Mouse (Mus musculus) kidney, adult 18-20 months (tissue): ENCODE data around the gene Zmynd10.

ENCODE experiments used
- DNase-seq: peaks from one replicate; pipeline ENCODE4 v3.0.0; 2021

Gene Zmynd10

DNA sequence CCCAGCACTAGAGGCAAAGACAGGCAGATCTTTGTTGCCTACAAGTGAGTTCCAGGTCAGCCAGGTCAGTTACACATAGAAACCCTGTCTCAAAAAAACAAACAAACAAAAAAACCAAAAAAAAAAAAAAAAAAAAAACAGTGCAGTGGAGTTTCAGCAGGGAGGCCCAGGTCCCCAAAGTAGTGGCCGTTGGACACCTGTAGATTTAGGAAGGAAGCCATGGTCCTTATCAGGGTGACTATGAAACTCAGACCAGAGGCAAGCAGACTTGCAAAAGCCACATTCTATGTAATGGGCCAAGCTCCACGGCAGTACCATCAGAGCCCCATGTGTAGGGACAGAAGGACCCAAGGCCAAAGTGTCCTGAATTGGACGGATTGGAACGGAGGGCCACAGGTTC, 34.5 kb downstream of the Zmynd10 start:
- no peak for DNase-seq

DNA sequence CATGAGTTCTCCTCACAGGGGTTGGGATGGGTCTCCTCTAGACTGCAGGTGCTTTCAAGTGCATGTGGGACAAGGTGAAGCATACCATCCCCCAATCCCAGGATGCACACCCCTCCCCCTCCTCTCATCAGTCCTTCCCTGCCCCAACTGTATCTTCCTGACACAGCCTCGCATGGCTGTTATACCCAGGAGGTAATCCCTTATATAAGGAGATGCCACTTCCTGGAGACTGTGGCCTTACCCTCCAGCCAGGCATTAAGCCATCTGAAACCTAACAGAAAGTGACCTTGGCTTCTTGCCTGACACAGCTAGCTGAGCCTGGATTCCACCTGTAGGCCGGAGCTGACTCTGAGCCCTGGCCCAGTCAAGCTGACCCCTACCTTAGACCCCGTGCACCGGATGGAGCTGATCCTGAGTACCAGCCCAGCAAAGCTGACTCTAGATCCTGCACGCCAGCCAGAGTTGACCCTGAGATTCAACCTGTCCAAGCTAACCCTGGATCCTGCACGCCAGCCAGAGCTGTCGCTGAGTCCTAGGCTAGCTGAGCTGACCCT, 35.5 kb downstream of the Zmynd10 start:
- peak; percentile 39 for DNase-seq

DNA sequence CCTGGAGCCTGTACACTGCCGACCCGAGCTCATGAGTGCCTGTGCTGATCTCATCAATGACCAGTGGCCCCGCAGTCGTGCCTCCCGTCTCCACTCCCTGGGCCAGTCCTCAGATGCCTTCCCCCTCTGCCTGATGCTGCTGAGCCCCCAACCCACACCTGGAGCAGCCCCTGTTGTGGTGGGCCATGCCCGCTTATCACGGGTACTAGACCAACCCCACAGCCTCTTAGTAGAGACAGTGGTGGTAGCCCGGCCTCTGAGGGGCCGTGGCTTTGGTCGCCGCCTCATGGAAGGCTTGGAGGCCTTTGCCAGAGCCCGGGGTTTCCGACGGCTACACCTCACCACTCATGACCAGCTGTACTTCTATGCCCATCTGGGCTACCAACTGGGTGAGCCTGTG, 36.1 kb downstream of the Zmynd10 start:
- no peak for DNase-seq

DNA sequence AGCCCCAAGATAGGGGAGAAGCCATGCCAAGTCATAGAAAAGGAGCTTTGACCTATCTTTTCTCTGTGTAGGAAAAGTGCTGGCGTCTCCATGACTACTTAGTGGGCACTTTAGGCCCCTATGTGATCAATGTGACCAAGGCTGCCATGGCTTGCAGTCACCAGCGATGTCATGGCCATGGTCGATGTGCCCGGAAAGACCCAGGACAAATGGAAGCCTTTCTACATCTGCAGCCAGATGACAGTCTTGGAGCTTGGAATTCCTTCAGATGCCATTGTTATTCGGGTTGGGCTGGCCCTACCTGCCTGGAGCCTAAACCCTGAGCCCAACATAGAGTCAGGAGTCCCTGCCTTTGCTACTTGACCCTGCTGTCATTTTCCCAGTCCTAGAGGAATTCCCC, 39.4 kb downstream of the Zmynd10 start:
- DNase-seq = no peak

DNA sequence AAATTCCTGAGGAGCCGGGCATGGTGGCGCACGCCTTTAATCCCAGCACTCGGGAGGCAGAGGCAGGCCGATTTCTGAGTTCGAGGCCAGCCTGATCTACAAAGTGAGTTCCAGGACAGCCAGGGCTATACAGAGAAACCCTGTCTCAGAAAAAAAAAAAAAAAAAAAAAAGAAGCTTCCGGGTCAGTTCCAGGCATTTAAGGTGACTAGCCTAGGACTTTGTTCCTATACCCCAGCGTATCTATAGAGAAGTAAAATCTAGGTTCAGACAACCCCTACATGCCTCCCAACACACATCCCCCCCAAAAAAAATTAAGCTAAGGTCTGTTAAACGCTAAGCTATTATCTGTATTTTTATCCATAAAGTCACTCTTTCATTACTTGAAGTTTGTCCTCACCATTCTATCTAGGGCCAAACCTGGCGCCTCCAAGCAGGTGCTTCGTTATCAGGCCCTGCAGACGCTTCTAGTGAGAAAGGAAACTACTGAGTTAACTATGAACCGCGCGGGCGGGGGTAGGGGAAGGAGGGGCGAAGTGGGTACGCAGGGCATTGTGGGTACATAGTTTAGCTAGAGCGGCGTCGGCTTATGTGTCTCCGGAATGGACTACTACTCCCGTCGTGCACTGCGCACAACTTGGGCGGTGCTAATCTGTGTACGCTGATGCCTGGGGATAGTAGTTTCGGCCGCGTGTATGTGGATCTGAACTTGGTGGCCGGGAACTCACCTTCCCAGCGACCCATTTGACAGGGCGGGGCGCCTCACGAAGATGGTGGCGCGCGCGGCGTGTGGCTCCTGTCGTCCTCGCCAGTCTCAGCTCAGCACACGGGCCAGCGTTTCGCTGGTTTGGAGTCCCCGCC, 40.1 kb downstream of the Zmynd10 start, which contains the start of gene Ifrd2:
Gene Ifrd2 (plus strand): TSS at position 669 of the 859 bp plus-strand sequence.
- DNase-seq = peak; percentile 97

- DNase-seq = no peak
Measured at GRCm38 (mm10) chr9:107587833-107588639, 40.9 kb downstream of the Zmynd10 start.

DNA sequence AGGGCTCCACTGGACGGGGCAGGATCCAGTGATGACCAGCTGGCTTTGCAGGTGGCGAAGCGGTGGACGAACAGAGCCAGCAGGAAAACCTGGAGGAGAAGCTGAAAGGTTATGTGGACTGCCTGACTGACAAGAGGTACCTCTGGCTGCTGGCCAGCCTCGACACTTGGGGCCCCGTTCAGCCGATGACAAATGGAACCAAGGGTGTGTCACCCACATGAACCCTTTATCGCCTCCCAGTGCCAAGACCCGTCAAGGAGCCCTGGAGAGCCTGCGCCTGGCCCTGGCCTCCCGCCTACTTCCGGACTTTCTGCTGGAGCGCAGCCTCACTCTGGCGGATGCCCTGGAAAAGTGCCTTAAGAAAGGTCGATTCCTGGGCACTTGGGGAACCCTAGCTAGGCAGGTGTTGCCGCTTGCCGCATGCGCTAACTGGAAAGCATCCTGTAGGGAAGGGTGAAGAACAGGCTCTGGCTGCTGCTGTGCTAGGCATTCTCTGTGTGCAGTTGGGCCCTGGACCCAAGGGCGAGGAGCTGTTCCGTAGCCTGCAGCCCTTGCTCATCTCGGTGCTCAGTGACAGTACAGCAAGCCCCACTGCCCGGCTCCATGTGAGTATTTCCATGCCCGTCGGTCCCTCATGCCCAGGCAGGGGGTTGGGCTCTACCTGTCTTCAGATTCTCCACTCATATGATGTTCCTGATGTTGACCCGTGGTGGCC, 43.1 kb downstream of the Zmynd10 start:
- DNase-seq = peak; percentile 73

GRCm38 (mm10) chr9:107590773-107591060, 43.6 kb downstream of the Zmynd10 start:
- DNase-seq = no peak

- DNase-seq = peak; percentile 73
Measured at GRCm38 (mm10) chr9:107593101-107593976, 46.2 kb downstream of the Zmynd10 start.

- no peak for DNase-seq
Measured at GRCm38 (mm10) chr9:107594281-107595062, 47.4 kb downstream of the Zmynd10 start.

DNA sequence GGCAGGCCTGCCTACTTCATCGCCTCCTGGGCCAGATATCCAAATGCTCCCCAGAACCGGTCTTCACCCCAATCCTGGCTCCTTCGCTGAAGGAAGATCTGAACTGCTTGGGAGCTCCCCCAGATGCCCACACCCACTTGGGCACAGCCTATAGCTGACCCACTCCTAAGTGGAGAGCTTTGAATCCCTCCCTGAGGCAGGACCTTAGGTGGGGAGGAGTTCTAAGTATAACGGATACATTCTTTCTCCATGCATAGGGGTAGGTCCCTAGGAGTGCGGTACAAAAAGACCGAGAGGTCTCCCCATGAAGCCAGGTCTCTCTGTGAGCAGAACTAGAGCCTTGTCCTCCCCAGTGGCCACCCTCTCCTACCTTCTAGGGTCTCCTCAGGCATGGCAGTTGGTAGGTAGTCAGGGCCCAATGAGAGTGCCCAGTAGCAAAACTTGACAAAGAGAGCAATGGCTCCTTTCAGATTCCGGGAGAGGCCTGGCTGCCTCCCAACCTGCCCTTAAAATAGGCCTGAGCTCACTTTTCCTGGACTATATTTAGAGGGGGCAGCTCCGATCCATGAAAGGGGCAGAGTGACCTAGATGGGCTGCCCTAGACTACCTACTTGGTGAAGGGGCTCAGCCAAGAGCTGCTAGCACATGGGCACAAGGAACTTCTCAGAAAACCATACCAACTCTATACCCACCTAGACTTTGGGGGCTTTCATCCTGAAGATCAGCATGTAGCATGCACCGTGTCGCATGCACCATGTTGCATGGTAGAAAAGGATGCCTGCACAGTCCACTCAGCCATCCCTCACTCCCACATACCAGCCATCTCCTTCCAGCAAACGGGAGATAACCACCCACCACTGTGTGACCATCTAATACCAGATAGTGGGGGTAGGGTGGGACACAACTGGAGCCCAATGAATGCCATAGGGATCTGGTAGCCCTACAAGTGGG, 49.8 kb downstream of the Zmynd10 start:
- no peak for DNase-seq

GRCm38 (mm10) chr9:107598385-107598784, 51.3 kb downstream of the Zmynd10 start:
- no peak for DNase-seq

GRCm38 (mm10) chr9:107599433-107599832, 52.3 kb downstream of the Zmynd10 start:
- no peak for DNase-seq

DNA sequence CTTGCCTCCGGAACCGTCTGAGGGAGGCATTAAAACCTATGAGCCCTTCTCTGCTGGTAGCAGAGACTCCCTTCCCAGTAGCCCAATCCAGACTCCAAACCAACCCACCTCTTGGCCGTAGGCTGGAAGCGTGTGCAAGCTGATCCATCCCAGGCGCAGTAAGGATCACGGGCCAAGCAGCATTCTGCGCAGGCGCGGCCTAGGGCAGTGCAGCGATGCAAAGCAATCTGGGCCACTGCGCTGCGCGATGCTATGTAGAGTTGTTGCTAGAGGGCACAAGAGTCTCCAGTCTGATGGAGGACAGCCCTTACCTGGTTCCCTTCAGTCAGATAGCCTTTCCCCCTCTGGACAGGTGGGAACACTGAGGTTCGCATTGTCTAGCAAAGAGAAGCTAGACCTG, 52.7 kb downstream of the Zmynd10 start:
- no peak for DNase-seq

DNA sequence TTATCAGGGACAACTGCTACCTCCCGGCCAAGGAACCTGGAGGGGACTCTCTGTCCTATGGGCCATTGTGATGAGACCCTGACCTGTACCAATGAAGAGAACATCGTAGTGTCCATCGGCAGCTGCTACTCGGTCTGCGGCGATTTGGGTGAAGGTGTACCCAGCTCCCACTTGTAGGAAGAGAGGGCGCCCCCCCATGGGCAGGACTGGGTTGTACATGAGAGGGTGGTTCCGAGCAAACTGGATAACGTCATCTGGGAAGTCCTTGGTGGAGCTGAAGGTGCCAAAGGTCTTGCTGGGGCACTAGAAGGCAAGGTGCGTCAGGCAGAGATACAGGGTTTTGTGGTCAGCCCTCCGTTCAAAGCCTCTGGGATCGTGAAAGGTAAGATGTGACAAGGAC, 53.6 kb downstream of the Zmynd10 start:
- DNase-seq = no peak
